12 mouse cellular contexts compared by ENCODE assay signal in the genomic region with DNA sequence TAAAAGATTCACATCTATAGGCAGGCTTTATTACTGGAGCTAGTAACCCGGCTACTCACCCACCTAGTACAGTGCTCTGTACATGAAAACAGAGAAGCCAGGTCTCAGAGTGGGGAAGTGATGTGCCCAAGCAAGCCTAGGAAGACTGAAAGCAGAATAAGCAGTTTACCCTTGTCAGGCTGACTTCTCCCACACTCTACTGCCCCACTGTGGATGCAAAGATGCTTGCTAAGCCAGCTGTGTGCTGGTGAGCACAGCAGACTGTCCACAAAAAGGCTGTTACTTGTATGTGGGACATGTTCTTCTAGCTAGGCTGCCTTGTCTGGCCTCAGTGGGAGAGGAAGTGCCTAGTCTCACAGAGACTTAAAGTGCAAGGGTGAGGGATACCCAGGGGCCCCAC. TPM values are rescaled to one million over a fixed set of nuclear protein-coding genes. Genes with fewer than 3 reads are reported as not detected.
DNase-seq lines count a peak whose midpoint lies in the region; ATAC-seq and TF ChIP-seq lines count a peak whose summit lies in the region.
"Had no signal": no experiment of that assay in that cellular context is flagged by ENCODE, and none has a peak within 500 bp of the region (broad histone marks: within the 10 kb centered on the region; RNA-seq: fewer than 3 reads in every experiment).

No protein-coding gene starts in this region.

- H3K9ac ChIP-seq in stomach, postnatal 0 days (ENCODE audit: low read length) = no peak overlapping the region
- H3K9ac ChIP-seq: kidney, embryonic 15.5 days had no signal

- WGBS in heart, embryonic 10.5 days = 66% methylated on average over 1 of the region's 1 CpGs
- WGBS in stomach, postnatal 0 days = 50% methylated on average over 1 of the region's 1 CpGs

- no peak overlapping the region for H3K4me2 ChIP-seq in stomach, postnatal 0 days (replicated peaks; ENCODE audit: low read depth)
- H3K4me2 ChIP-seq: kidney, embryonic 15.5 days had no signal

- H3K4me1 ChIP-seq in heart, embryonic 10.5 days = no peaks in the 10 kb centered on the region
- H3K4me1 ChIP-seq in stomach, postnatal 0 days (replicated peaks; ENCODE audit: control insufficient read depth, insufficient read depth) = no peaks in the 10 kb centered on the region
- H3K4me1 ChIP-seq: kidney, embryonic 15.5 days had no signal

- no peaks in the 10 kb centered on the region for H3K27me3 ChIP-seq in heart, embryonic 10.5 days (ENCODE audit: insufficient read depth, poor library complexity, severe bottlenecking)
- H3K27me3 ChIP-seq in stomach, postnatal 0 days (ENCODE audit: control insufficient read depth, insufficient read depth, low read length) = no peaks in the 10 kb centered on the region
- H3K27me3 ChIP-seq: kidney, embryonic 15.5 days had no signal

- no peaks in the 10 kb centered on the region for H3K36me3 ChIP-seq in heart, embryonic 10.5 days
- H3K36me3 ChIP-seq in stomach, postnatal 0 days (ENCODE audit: control insufficient read depth, insufficient read depth, low read length) = no peaks in the 10 kb centered on the region
- H3K36me3 ChIP-seq: kidney, embryonic 15.5 days had no signal

- DNase-seq in heart, postnatal 4 days = peak; percentile 6
- no peak for DNase-seq in heart, embryonic 10.5 days (ENCODE audit: low spot score)
- DNase-seq in right cerebral cortex, postnatal 25 days = peak; percentile 4
- no peak for DNase-seq in right cerebral cortex, adult 18-20 months
- peak; percentile 8 for DNase-seq in fibroblast of lung, adult 2 months (ENCODE audit: low read depth)
- DNase-seq in stomach, postnatal 0 days (ENCODE audit: low spot score) = peak; percentile 10
- no peak for DNase-seq in urinary bladder, postnatal 36 days (ENCODE audit: low spot score in 2 of 2)
- no peak for DNase-seq in adrenal gland, adult 8-10 months
- DNase-seq: gastrocnemius, adult 2 months had no signal

- H3K27ac ChIP-seq in heart, embryonic 10.5 days = no peak overlapping the region
- no peak overlapping the region for H3K27ac ChIP-seq in stomach, postnatal 0 days (replicated peaks)
- H3K27ac ChIP-seq: gastrocnemius, adult 2 months; kidney, embryonic 15.5 days had no signal

- no peaks in the 10 kb centered on the region for H3K9me3 ChIP-seq in heart, embryonic 10.5 days
- H3K9me3 ChIP-seq in stomach, postnatal 0 days (ENCODE audit: control insufficient read depth, low read length) = no peaks in the 10 kb centered on the region
- H3K9me3 ChIP-seq: kidney, embryonic 15.5 days had no signal

- TF ChIP-seq CTCF in stomach, postnatal 0 days (IDR thresholded peaks at IDR 0.05; ENCODE audit: low read depth) = peak; percentile 49

- H3K4me3 ChIP-seq in heart, embryonic 10.5 days = no peak overlapping the region
- no peak overlapping the region for H3K4me3 ChIP-seq in stomach, postnatal 0 days (ENCODE audit: low read depth, low read length)
- H3K4me3 ChIP-seq: gastrocnemius, adult 2 months; kidney, embryonic 15.5 days had no signal

- no peak for ATAC-seq in stomach, postnatal 0 days (ENCODE audit: low FRiP score, low TSS enrichment)

- TF ChIP-seq EP300 in stomach, postnatal 0 days (optimal IDR thresholded peaks at IDR 0.05) = no peak

RNA-seq across cellular contexts. Expression of gene Lhfpl1, which starts 40.3 kb away (rescaled TPM):
- not detected for total RNA-seq in heart, postnatal 4 days (2021)
- 2.7 TPM in 2 replicates for polyA plus RNA-seq in heart, embryonic 10.5 days (2016; fragmentation: Nextera tagmentation; extraction: Ambion mirVana)
- 6.3 and 6.7 TPM in 2 replicates for polyA plus RNA-seq in stomach, postnatal 0 days (2015; fragmentation: Nextera tagmentation; extraction: Ambion mirVana)
- not detected for total RNA-seq in adrenal gland, adult 8-10 months (2022)
- total RNA-seq: ES-E14; liver, adult 2 months had no signal
- polyA plus RNA-seq: liver, adult 2 months had no signal

Comparison
In these comparisons a context has a peak if more than half of its experiments do, and no peak if none do; other contexts are left out.
1. DNase-seq: peak in heart, postnatal 4 days (single experiment), right cerebral cortex, postnatal 25 days (single experiment), fibroblast of lung, adult 2 months (single experiment) and stomach, postnatal 0 days (single experiment); none in heart, embryonic 10.5 days (single experiment), right cerebral cortex, adult 18-20 months (single experiment), urinary bladder, postnatal 36 days (0 of 2) and adrenal gland, adult 8-10 months (single experiment).